Mouse (Mus musculus) embryonic facial prominence, embryonic 15.5 days (tissue): Measurements from ENCODE around the gene Zscan4-ps2. TPM values are rescaled to one million over a fixed set of nuclear protein-coding genes. Genes with fewer than 3 reads are reported as not detected.
"Not testable (repeated sequence)": the region's sequence is repeated elsewhere in the genome, so short reads cannot be mapped to it uniquely, and the experiment has no call there.

Source experiments
- ATAC-seq: fragments of 200-750 bp; cut with Nextera tagmentation; 2 replicates; pipeline ENCODE4 v1.8.0; 2017; ENCODE audit warnings: low read depth, moderate TSS enrichment; ENCODE audit not compliant: insufficient number of reproducible peaks, low FRiP score, low TSS enrichment
- H3K27ac ChIP-seq: fragments of 300-500 bp; sonication (generic); replicated peaks from 2 replicates; pipeline ENCODE4 v1.5.1; 2015; ENCODE audit warnings: mild to moderate bottlenecking, inconsistent platforms
- H3K27me3 ChIP-seq: fragments of 300-500 bp; sonication (generic); 2 replicates; pipeline ENCODE4 v1.6.1; 2015; ENCODE audit warnings: inconsistent platforms
- H3K36me3 ChIP-seq: fragments of 300-500 bp; sonication (generic); 2 replicates; pipeline ENCODE4 v1.6.1; 2015; ENCODE audit warnings: mild to moderate bottlenecking, inconsistent platforms
- H3K4me1 ChIP-seq: fragments of 300-500 bp; sonication (generic); 2 replicates; pipeline ENCODE4 v1.6.1; 2015; ENCODE audit warnings: inconsistent platforms
- H3K4me2 ChIP-seq: fragments of 300-500 bp; sonication (generic); replicated peaks from 2 replicates; pipeline ENCODE4 v1.6.1; 2015; ENCODE audit warnings: mild to moderate bottlenecking, inconsistent platforms
- H3K4me3 ChIP-seq: fragments of 300-500 bp; sonication (generic); replicated peaks from 2 replicates; pipeline ENCODE4 v1.5.1; 2015; ENCODE audit warnings: mild to moderate bottlenecking, inconsistent platforms
- H3K9ac ChIP-seq: fragments of 300-500 bp; sonication (generic); 2 replicates; pipeline ENCODE4 v1.6.1; 2015; ENCODE audit warnings: inconsistent platforms
- H3K9me3 ChIP-seq: fragments of 300-500 bp; sonication (generic); replicated peaks from 2 replicates; pipeline ENCODE4 v1.6.1; 2016; ENCODE audit warnings: inconsistent platforms
- WGBS: fragments of 180-500 bp; shearing (Covaris S2); methylation state at CpG from one replicate; pipeline ENCODE4 v1.1.7; 2015; 5-methylcytosine and 5-hydroxymethylcytosine counted together
- polyA plus RNA-seq: library from polyadenylated mRNA; unstranded; fragments of >200 nt; fragmentation: Nextera tagmentation; extraction: Ambion mirVana; gene quantifications from 2 replicates; pipeline ENCODE4 v1.2.1, GENCODE M21; 2015

Zscan4-ps2 gene
- not detected in 2 replicates for polyA plus RNA-seq

DNA sequence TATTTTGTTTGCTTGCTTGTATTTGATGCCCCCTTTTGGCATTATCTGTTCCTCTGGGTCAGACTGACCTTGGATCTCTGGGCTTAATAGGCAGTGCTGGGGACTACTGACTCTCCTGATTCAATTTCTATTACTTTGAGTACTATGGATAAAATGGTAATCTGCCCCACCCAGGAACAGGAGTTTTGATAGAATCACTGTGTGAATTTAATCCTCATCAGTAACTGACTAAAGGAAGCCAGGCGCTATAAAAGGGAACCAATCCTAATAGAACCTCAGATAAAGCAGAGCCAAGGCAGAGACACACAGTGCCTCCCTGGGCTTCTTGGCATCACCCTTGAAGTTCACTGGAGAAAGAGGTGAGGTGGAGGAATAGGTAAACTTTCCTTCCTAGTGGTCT lies at the start of gene Zscan4-ps2:
Gene Zscan4-ps2, plus strand, starts transcription at position 301 of the 400 bp plus-strand sequence.
- H3K4me2 ChIP-seq, H3K4me3 ChIP-seq, H3K9me3 ChIP-seq, H3K9ac ChIP-seq, H3K36me3 ChIP-seq, H3K27ac ChIP-seq, H3K27me3 ChIP-seq, H3K4me1 ChIP-seq, ATAC-seq: not testable (repeated sequence)
- WGBS: 77% methylated on average over 1 of the region's 1 CpGs

Other genes with a start within 250 kb of the Zscan4-ps2 start
- not detected in 2 replicates for gene Zscan4e, start 203.6 kb upstream of the Zscan4-ps2 start, polyA plus RNA-seq
- not detected in 2 replicates for gene Zscan4f, start 116.4 kb upstream of the Zscan4-ps2 start, polyA plus RNA-seq
- not detected in 2 replicates for gene Zscan4-ps3, start 95.0 kb downstream of the Zscan4-ps2 start, polyA plus RNA-seq
- gene Vmn1r72, start 165.8 kb downstream of the Zscan4-ps2 start, polyA plus RNA-seq: not detected in 2 replicates
- gene Vmn1r73, start 216.0 kb downstream of the Zscan4-ps2 start, polyA plus RNA-seq: 0.05 TPM in 1 of 2 replicates, not detected in the other